Mouse (Mus musculus): ENCODE results near the gene Ccdc33. TPM values are rescaled to one million over a fixed set of nuclear protein-coding genes. Genes with fewer than 3 reads are reported as not detected.

The Ccdc33 gene
- polyA plus RNA-seq, 1 experiment from 2014 or later: 0.73 TPM

DNA sequence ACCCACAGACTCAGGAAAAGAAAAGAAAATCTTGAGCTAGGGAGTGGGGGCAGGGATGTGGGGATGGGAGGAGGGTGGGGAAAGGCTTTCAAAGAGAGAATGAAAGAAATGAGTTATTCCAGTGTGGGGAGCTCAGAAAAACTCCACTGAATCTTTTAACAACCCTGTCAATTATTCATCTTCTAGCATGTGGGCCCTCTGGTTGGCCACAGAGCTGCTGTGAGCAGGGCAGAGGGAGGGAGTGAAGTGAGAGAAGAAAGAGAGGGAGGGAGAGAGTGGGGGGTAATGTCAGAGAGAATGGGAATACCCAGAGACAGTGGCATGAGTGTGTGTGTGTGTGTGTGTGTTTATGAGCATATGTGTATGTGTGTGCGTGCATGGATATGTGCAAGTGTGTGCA is 64.6 kb downstream of the Ccdc33 start:
- 92% methylated on average over 1 of the region's 1 CpGs for WGBS
- no peaks in the 10 kb centered on the region for H3K36me3 ChIP-seq
- H3K9me3 ChIP-seq: no peaks in the 10 kb centered on the region
- H3K27ac ChIP-seq: peak overlapping the region; percentile 67
- no peak overlapping the region for H3K4me3 ChIP-seq (replicated peaks)
- H3K9ac ChIP-seq (replicated peaks): no peak overlapping the region
- H3K4me2 ChIP-seq (replicated peaks): no peak overlapping the region
- H3K27me3 ChIP-seq: peaks cover 20% of the 10 kb centered on the region
- peak; percentile 45; the same call in 1 of the 2 replicates for ATAC-seq
- H3K4me1 ChIP-seq (replicated peaks): peaks cover 63% of the 10 kb centered on the region

DNA sequence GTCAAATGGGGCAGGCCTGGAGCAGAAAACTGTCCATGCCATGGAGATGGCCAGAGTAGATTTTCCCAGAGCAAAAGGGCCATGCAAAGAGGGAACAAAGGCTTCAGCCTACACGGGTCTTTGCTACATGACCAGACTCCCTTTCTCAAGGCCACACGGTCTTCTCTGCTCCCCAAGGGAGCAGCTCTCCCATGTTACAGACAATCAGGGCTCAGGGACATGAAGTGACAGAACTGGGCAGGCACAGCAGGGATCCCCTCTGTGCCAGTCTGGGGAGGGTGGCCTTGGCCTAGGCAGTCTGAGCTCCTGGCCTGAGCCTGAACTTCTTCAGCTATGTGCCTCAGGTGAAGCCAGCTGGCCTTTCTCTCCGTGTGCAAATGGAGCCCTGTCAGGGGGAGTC is 65.1 kb downstream of the Ccdc33 start:
- Histone ChIP-seq H3K27me3 (peaks cover 20% of the 10 kb centered on the region), H3K27ac (peak overlapping the region; percentile 67), H3K4me1 (replicated peaks) (peaks cover 68% of the 10 kb centered on the region), H3K9me3 (no peaks in the 10 kb centered on the region), H3K4me2 (replicated peaks) (no peak overlapping the region), H3K9ac (replicated peaks) (0 out of 2 replicates have a peak overlapping the region, but pooled peaks have one; percentile 16), H3K4me3 (replicated peaks) (no peak overlapping the region), H3K36me3 (no peaks in the 10 kb centered on the region)
- ATAC-seq: no peak
- 49% methylated on average over 3 of the region's 3 CpGs for WGBS

DNA sequence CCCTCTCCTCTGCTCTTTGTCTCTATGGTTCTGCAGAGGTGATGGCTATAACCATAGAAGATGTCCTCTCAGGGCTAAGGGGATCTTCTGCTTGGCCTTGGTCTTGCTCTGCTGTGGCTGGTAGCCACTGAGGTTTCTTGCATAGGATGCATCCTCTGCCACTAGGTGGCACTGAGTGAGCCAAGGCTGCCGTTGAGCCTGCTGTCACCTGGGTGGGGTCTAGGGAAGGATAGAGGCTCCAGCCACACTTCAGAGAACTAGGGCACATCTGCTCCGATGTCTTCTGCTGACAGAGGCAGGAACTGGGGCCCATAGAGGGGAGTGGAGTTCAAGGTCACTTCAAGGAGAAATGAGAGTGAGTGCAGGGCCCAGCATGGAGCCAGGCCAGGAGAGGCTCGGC is 65.5 kb downstream of the Ccdc33 start:
- peaks cover 73% of the 10 kb centered on the region for H3K4me1 ChIP-seq (replicated peaks)

DNA sequence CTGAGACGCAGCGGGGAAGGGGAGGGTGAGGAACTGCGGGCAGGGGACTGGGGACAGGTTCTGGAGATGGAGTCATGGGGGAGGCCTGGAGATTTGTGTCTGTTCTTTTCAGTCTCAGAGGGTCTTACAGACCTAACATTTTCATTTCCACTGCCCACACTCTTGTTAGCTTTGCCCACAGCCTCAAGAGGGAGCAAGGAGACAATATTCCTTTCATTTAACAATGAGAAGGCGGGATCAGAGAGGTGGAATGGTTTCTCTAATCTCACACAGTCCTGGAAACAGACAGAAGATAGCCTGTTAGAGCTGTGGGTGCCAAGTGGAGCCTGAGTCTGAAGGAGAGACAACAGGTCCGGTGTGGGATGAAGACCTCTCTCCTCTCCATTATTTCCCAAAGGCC is 66.7 kb downstream of the Ccdc33 start:
- Histone ChIP-seq H3K27ac (peak overlapping the region; percentile 26), H3K9ac (replicated peaks) (no peak overlapping the region), H3K27me3 (peaks cover 15% of the 10 kb centered on the region; the same call in 1 of the 2 replicates), H3K4me1 (replicated peaks) (peaks cover 84% of the 10 kb centered on the region), H3K4me3 (replicated peaks) (no peak overlapping the region), H3K4me2 (replicated peaks) (no peak overlapping the region), H3K9me3 (no peaks in the 10 kb centered on the region), H3K36me3 (no peaks in the 10 kb centered on the region)
- no peak for ATAC-seq
- 20% methylated on average over 5 of the region's 5 CpGs for WGBS

More for the DNA sequence above, 65.5 kb downstream of the Ccdc33 start:
- WGBS: 23% methylated on average over 3 of the region's 3 CpGs
- Histone ChIP-seq H3K27me3 (peaks cover 20% of the 10 kb centered on the region), H3K36me3 (no peaks in the 10 kb centered on the region), H3K27ac (peak overlapping the region; percentile 67), H3K4me2 (replicated peaks) (no peak overlapping the region), H3K9ac (replicated peaks) (no peak overlapping the region), H3K4me3 (replicated peaks) (no peak overlapping the region), H3K9me3 (no peaks in the 10 kb centered on the region)
- 0 out of 2 replicates have a peak, but pooled peaks have one; percentile 18 for ATAC-seq

DNA sequence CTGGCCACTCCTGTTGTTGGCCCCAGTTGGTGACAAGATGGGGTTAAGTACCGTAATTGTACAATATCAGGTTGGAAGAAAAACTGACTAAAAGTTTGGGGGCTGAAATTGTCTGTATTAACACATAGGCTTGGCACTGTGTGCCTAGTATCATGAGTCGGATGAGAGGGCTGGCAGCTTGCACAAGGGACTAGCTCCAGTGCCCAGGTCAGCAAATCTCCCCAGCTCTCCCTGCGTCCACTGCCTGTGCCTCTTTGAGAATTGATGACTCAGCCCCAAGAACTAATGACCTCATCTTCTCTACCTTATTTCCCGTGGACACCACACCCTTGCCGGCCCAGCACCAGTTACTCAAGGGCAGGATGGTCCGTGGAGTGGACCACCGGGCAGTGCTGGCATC is 68.8 kb downstream of the Ccdc33 start:
- H3K4me3 ChIP-seq (replicated peaks): no peak overlapping the region
- ATAC-seq: no peak
- H3K9me3 ChIP-seq: no peaks in the 10 kb centered on the region
- peaks cover 91% of the 10 kb centered on the region for H3K4me1 ChIP-seq (replicated peaks)
- no peak overlapping the region for H3K4me2 ChIP-seq (replicated peaks)
- whole genome bisulfite sequencing: 85% methylated on average over 7 of the region's 7 CpGs
- no peak overlapping the region for H3K9ac ChIP-seq (replicated peaks)
- H3K27me3 ChIP-seq: peaks cover 16% of the 10 kb centered on the region; the same call in 1 of the 2 replicates
- no peaks in the 10 kb centered on the region for H3K36me3 ChIP-seq
- peak overlapping the region; percentile 93 for H3K27ac ChIP-seq

DNA sequence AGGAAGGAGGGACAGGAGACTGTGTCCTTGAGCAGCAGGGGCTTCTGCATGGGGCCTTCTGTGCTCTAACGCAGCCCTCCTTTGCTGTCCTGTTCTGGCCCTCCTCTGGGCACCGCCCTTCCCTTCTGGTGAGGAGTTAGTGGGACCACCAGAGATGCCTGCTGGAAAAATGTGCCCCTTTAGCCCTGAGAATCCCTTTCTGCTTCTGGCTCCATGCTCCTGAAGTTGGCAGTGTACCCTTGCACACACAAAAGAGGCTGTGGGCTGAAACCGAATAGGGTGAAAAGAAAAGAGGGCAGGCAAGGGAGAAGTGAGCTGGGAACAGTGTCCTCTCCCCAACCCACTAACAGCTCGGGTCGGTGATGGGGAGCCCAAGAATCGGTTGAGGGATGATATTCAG is 69.4 kb downstream of the Ccdc33 start:
- peak overlapping the region; percentile 30 for H3K4me2 ChIP-seq (replicated peaks)
- H3K4me1 ChIP-seq (replicated peaks): peaks cover 91% of the 10 kb centered on the region
- no peaks in the 10 kb centered on the region for H3K36me3 ChIP-seq
- H3K9ac ChIP-seq (replicated peaks): peak overlapping the region; percentile 53
- no peak overlapping the region for H3K4me3 ChIP-seq (replicated peaks)
- peaks cover 16% of the 10 kb centered on the region; the same call in 1 of the 2 replicates for H3K27me3 ChIP-seq
- WGBS: 31% methylated on average over 6 of the region's 6 CpGs
- peak; percentile 34; the same call in 1 of the 2 replicates for ATAC-seq
- H3K27ac ChIP-seq: peak overlapping the region; percentile 93
- H3K9me3 ChIP-seq: no peaks in the 10 kb centered on the region

DNA sequence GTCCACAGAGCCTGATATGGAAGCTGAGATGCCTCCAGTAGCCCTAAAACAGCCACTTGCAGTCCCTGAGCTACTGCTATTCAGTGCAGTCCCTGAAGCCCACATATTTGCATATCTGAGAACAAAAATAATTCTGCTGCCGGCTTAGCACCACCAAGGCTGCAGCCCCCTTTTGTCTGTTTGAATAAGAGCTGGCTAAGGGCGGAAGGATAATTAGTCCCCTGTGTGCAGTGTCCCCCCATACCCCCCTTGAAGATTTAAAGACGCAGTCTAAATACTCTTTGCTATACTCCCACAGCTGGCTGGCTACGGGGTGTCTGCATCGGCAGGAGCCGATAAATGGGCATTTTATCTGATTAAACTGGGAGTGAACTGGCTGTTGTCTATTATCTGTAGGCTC is 70.0 kb downstream of the Ccdc33 start:
- WGBS: 2% methylated on average over 6 of the region's 6 CpGs
- Histone ChIP-seq H3K27ac (peak overlapping the region; percentile 93), H3K4me2 (replicated peaks) (peak overlapping the region; percentile 30), H3K27me3 (peaks cover 16% of the 10 kb centered on the region; the same call in 1 of the 2 replicates), H3K4me1 (replicated peaks) (peaks cover 91% of the 10 kb centered on the region), H3K9ac (replicated peaks) (peak overlapping the region; percentile 53), H3K4me3 (replicated peaks) (no peak overlapping the region), H3K36me3 (no peaks in the 10 kb centered on the region), H3K9me3 (no peaks in the 10 kb centered on the region)
- peak; percentile 67 for ATAC-seq

DNA sequence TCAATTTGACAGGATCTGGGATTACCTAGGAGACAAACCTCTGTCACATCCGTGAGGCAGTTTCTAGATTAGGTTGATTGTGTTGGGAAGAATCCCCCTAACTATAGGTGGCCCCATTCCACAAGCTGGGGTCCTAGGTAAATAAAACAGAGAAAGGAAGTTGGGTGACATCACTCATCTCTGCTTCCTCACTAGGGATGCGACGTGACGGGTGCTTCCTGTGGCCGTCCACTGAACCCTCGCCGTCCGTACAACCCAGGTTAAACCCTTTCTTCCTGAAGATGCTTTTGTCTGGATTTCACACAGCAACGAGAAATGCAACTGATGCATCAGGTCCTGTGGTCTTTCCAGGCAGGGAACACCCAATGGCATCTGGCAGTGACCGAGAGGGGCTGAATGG is 71.6 kb downstream of the Ccdc33 start:
- H3K27me3 ChIP-seq: peaks cover 16% of the 10 kb centered on the region; the same call in 1 of the 2 replicates
- no peaks in the 10 kb centered on the region for H3K36me3 ChIP-seq
- peaks cover 92% of the 10 kb centered on the region for H3K4me1 ChIP-seq (replicated peaks)
- no peak overlapping the region for H3K9ac ChIP-seq (replicated peaks)
- H3K4me2 ChIP-seq (replicated peaks): no peak overlapping the region
- no peaks in the 10 kb centered on the region for H3K9me3 ChIP-seq
- WGBS: 90% methylated on average over 10 of the region's 10 CpGs
- ATAC-seq: no peak
- no peak overlapping the region for H3K4me3 ChIP-seq (replicated peaks)
- no peak overlapping the region for H3K27ac ChIP-seq

DNA sequence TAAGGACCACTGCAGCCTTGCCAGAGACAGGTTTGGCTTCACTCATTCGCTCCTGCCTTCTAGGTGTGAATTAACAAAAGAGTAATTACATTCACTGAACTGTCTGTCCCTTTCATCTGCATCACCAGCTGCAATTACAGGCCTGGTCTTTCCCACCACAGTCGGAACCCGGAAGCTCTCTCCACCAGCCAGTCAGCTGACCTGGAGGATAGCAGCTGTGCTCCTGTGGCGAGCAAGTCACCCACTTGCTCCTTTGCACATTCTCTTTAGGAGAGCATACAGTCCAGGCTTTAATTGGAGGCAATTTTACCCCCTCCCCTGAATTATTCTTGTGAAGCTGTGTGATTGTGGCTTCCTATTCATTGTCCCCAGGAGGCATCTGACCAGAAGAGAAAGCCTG is 73.0 kb downstream of the Ccdc33 start:
- H3K9ac ChIP-seq (replicated peaks): peak overlapping the region; percentile 15; the same call in 1 of the 2 replicates
- no peak for ATAC-seq
- H3K9me3 ChIP-seq: no peaks in the 10 kb centered on the region
- H3K4me2 ChIP-seq (replicated peaks): no peak overlapping the region
- H3K4me1 ChIP-seq (replicated peaks): peaks cover 96% of the 10 kb centered on the region
- WGBS: 14% methylated on average over 4 of the region's 4 CpGs
- H3K27ac ChIP-seq: peak overlapping the region; percentile 86
- no peak overlapping the region for H3K4me3 ChIP-seq (replicated peaks)
- H3K27me3 ChIP-seq: peaks cover 9% of the 10 kb centered on the region; the same call in 1 of the 2 replicates
- no peaks in the 10 kb centered on the region for H3K36me3 ChIP-seq

DNA sequence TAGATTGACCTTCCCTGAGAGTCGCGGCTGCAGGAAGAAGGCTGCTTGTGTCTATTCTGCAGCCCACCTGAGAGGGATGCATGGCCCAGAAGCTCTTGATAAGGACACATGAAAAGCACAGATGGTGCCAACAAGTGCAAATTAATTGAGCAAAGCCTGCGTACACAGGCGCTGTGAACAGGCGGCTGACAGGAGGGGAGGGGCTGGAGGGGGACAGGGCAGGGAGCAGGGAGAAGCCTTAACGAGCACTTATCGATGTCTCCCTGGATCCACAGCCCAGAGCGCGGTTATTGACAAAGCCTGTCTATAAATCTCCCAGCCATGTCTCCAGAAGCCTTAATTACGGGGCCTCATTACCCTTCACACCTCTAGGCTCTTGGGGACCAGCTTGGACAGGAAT is 73.8 kb downstream of the Ccdc33 start:
- Histone ChIP-seq H3K27ac (peak overlapping the region; percentile 86), H3K4me1 (replicated peaks) (peaks cover 99% of the 10 kb centered on the region), H3K27me3 (0 out of 2 replicates have a peak, but pooled peaks cover 3% of the 10 kb centered on the region), H3K4me3 (replicated peaks) (no peak overlapping the region), H3K9ac (replicated peaks) (0 out of 2 replicates have a peak overlapping the region, but pooled peaks have one; percentile 15), H3K4me2 (replicated peaks) (no peak overlapping the region), H3K36me3 (no peaks in the 10 kb centered on the region), H3K9me3 (no peaks in the 10 kb centered on the region)
- ATAC-seq: peak; percentile 44
- WGBS: 18% methylated on average over 10 of the region's 10 CpGs

DNA sequence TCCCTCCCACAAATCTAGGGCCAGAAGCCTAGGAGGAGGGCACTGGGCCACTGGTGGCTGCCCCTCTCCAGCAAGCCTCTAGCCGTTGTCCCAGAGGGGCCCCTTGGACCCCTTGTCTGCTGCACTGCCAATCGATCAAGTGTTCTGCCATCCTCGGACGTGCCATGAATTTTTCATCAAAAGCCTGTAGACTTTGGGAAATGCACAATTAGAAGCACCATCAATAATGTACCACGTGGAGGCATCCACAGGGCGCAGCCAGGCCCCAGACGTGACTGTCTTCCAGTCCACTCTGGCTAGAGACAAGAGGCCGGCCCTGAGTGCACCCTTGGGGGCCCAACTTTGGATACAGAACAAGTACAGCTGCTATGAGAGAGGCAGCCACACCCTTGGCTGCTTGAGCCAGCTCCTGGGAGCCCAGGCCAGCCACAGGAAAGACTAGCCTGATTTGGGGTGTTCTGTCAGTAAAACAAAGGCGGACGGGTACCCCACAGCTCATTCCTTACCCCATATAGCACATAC is 75.1 kb downstream of the Ccdc33 start:
- Histone ChIP-seq H3K27me3 (0 out of 2 replicates have a peak, but pooled peaks cover 3% of the 10 kb centered on the region), H3K4me3 (replicated peaks) (no peak overlapping the region), H3K36me3 (no peaks in the 10 kb centered on the region), H3K9ac (replicated peaks) (0 out of 2 replicates have a peak overlapping the region, but pooled peaks have one; percentile 10), H3K4me1 (replicated peaks) (peaks cover 99% of the 10 kb centered on the region), H3K27ac (peak overlapping the region; percentile 86), H3K9me3 (no peaks in the 10 kb centered on the region), H3K4me2 (replicated peaks) (no peak overlapping the region)
- 69% methylated on average over 10 of the region's 10 CpGs for WGBS
- no peak for ATAC-seq

DNA sequence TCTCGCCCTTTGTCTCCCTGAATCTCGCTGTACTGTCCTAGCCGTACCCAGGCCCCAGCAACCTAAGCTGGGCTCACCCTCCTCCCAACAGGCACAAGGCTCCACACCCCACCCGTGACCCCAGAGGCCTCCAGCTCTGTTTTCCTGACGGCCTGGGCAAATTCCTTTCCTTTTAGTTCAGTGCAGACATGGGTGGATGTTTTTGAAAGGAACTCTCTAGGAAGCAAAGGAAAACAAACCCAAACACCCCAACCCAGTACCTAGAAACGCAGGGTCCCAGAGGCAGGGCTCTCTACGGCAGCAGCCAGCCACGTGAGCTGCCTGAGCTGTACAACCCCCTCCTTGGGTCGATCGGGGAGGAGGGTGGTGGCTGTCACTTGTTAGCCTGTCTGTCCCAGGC is 76.2 kb downstream of the Ccdc33 start:
- H3K9ac ChIP-seq (replicated peaks): 0 out of 2 replicates have a peak overlapping the region, but pooled peaks have one; percentile 10
- H3K4me2 ChIP-seq (replicated peaks): no peak overlapping the region
- no peak overlapping the region for H3K4me3 ChIP-seq (replicated peaks)
- H3K36me3 ChIP-seq: no peaks in the 10 kb centered on the region
- H3K4me1 ChIP-seq (replicated peaks): peaks cover 93% of the 10 kb centered on the region
- no peak for ATAC-seq
- peaks cover 12% of the 10 kb centered on the region for H3K27me3 ChIP-seq
- peak overlapping the region; percentile 86 for H3K27ac ChIP-seq
- H3K9me3 ChIP-seq: no peaks in the 10 kb centered on the region
- WGBS: 22% methylated on average over 10 of the region's 10 CpGs

Measured in midbrain, embryonic 13.5 days (tissue).